Mouse (Mus musculus): ENCODE measurements at regions not wholly inside any gene's neighbourhood (a gene's known extent, or its start where the extent isn't known, plus 50 kb on each side); places are given as distances from the start of the nearest gene placed in this dataset.
A peak's percentile ranks its signal among the peaks of the same experiment; 100 is the strongest.

GRCm38 (mm10) chr14:47795062-47795461 lies 146.8 kb downstream of the Ktn1 start:
- Histone ChIP-seq H3K36me3 (ENCODE audit: insufficient read depth) (no peaks in the 10 kb centered on the region), H3K27me3 (ENCODE audit: insufficient read depth, low read length) (no peaks in the 10 kb centered on the region), H3K27ac (ENCODE audit: low read depth, low read length) (no peak overlapping the region), H3K4me1 (ENCODE audit: insufficient read depth) (no peaks in the 10 kb centered on the region), H3K9me3 (ENCODE audit: low read length) (no peaks in the 10 kb centered on the region), H3K4me3 (ENCODE audit: low read depth, low read length) (no peak overlapping the region), H3K4me2 (ENCODE audit: low read depth) (no peak overlapping the region), H3K9ac (no peak overlapping the region)
- TF ChIP-seq CTCF (IDR thresholded peaks at IDR 0.05; ENCODE audit: low read depth), result no peak
- WGBS, result 90% methylated on average over 4 of the region's 4 CpGs
- ATAC-seq, result no peak
- DNase-seq, result no peak

- TF ChIP-seq CTCF (IDR thresholded peaks at IDR 0.05; ENCODE audit: low read depth), result no peak
- Histone ChIP-seq H3K4me1 (ENCODE audit: insufficient read depth) (no peaks in the 10 kb centered on the region), H3K4me3 (ENCODE audit: low read depth, low read length) (no peak overlapping the region), H3K9ac (no peak overlapping the region), H3K27me3 (ENCODE audit: insufficient read depth, low read length) (no peaks in the 10 kb centered on the region), H3K9me3 (ENCODE audit: low read length) (no peaks in the 10 kb centered on the region), H3K4me2 (ENCODE audit: low read depth) (no peak overlapping the region), H3K36me3 (ENCODE audit: insufficient read depth) (no peaks in the 10 kb centered on the region), H3K27ac (ENCODE audit: low read depth, low read length) (no peak overlapping the region)
- WGBS, result 84% methylated on average over 3 of the region's 3 CpGs
- DNase-seq, result no peak
- ATAC-seq, result no peak
Measured at GRCm38 (mm10) chr14:47798203-47798602, 150.0 kb downstream of the Ktn1 start.

- Histone ChIP-seq H3K4me2 (ENCODE audit: low read depth) (no peak overlapping the region), H3K9me3 (ENCODE audit: low read length) (no peaks in the 10 kb centered on the region), H3K27me3 (ENCODE audit: insufficient read depth, low read length) (no peaks in the 10 kb centered on the region), H3K27ac (ENCODE audit: low read depth, low read length) (no peak overlapping the region), H3K4me1 (ENCODE audit: insufficient read depth) (no peaks in the 10 kb centered on the region), H3K36me3 (ENCODE audit: insufficient read depth) (no peaks in the 10 kb centered on the region), H3K4me3 (ENCODE audit: low read depth, low read length) (no peak overlapping the region), H3K9ac (no peak overlapping the region)
- no peak for ATAC-seq
- DNase-seq, result no peak
- TF ChIP-seq CTCF (IDR thresholded peaks at IDR 0.05; ENCODE audit: low read depth), result no peak
- WGBS, result 52% methylated on average over 2 of the region's 2 CpGs
Measured at GRCm38 (mm10) chr14:47799564-47799963, 151.3 kb downstream of the Ktn1 start.

- no peak for TF ChIP-seq CTCF (IDR thresholded peaks at IDR 0.05; ENCODE audit: low read depth)
- ATAC-seq (no peak), DNase-seq (no peak)
- 77% methylated on average over 1 of the region's 1 CpGs for WGBS
- H3K9me3 ChIP-seq (ENCODE audit: low read length), result no peaks in the 10 kb centered on the region
- no peak overlapping the region for H3K27ac ChIP-seq (ENCODE audit: low read depth, low read length)
- no peaks in the 10 kb centered on the region for H3K36me3 ChIP-seq (ENCODE audit: insufficient read depth)
- no peaks in the 10 kb centered on the region for H3K4me1 ChIP-seq (ENCODE audit: insufficient read depth)
- no peak overlapping the region for H3K4me3 ChIP-seq (ENCODE audit: low read depth, low read length)
- no peak overlapping the region for H3K9ac ChIP-seq
- H3K4me2 ChIP-seq (ENCODE audit: low read depth), result no peak overlapping the region
- H3K27me3 ChIP-seq (ENCODE audit: insufficient read depth, low read length), result no peaks in the 10 kb centered on the region
Measured at GRCm38 (mm10) chr14:47805202-47805601, 157.0 kb downstream of the Ktn1 start.

GRCm38 (mm10) chr14:47805771-47806535 lies 157.7 kb downstream of the Ktn1 start:
- Histone ChIP-seq H3K4me1 (ENCODE audit: insufficient read depth) (no peaks in the 10 kb centered on the region), H3K36me3 (ENCODE audit: insufficient read depth) (no peaks in the 10 kb centered on the region), H3K9me3 (ENCODE audit: low read length) (no peaks in the 10 kb centered on the region), H3K9ac (no peak overlapping the region), H3K27me3 (ENCODE audit: insufficient read depth, low read length) (no peaks in the 10 kb centered on the region), H3K4me3 (ENCODE audit: low read depth, low read length) (no peak overlapping the region), H3K4me2 (ENCODE audit: low read depth) (no peak overlapping the region), H3K27ac (ENCODE audit: low read depth, low read length) (no peak overlapping the region)
- TF ChIP-seq CTCF (IDR thresholded peaks at IDR 0.05; ENCODE audit: low read depth), result no peak
- WGBS, result 11% methylated on average over 9 of the region's 9 CpGs
- DNase-seq (peak; percentile 48), ATAC-seq (peak; percentile 81)

- Histone ChIP-seq H3K27me3 (ENCODE audit: insufficient read depth, low read length) (no peaks in the 10 kb centered on the region), H3K36me3 (ENCODE audit: insufficient read depth) (no peaks in the 10 kb centered on the region), H3K9ac (no peak overlapping the region), H3K9me3 (ENCODE audit: low read length) (no peaks in the 10 kb centered on the region), H3K4me2 (ENCODE audit: low read depth) (no peak overlapping the region), H3K27ac (ENCODE audit: low read depth, low read length) (no peak overlapping the region), H3K4me3 (ENCODE audit: low read depth, low read length) (no peak overlapping the region), H3K4me1 (ENCODE audit: insufficient read depth) (no peaks in the 10 kb centered on the region)
- DNase-seq (no peak), ATAC-seq (no peak)
- TF ChIP-seq CTCF (IDR thresholded peaks at IDR 0.05; ENCODE audit: low read depth), result no peak
- WGBS, result 25% methylated on average over 10 of the region's 10 CpGs
Measured at GRCm38 (mm10) chr14:47808097-47808910, 160.1 kb downstream of the Ktn1 start.

- DNase-seq (no peak), ATAC-seq (no peak)
- 81% methylated on average over 3 of the region's 3 CpGs for WGBS
- Histone ChIP-seq H3K9me3 (ENCODE audit: low read length) (no peaks in the 10 kb centered on the region), H3K27ac (ENCODE audit: low read depth, low read length) (no peak overlapping the region), H3K4me3 (ENCODE audit: low read depth, low read length) (no peak overlapping the region), H3K27me3 (ENCODE audit: insufficient read depth, low read length) (no peaks in the 10 kb centered on the region), H3K4me1 (ENCODE audit: insufficient read depth) (no peaks in the 10 kb centered on the region), H3K9ac (no peak overlapping the region), H3K4me2 (ENCODE audit: low read depth) (no peak overlapping the region), H3K36me3 (ENCODE audit: insufficient read depth) (no peaks in the 10 kb centered on the region)
- no peak for TF ChIP-seq CTCF (IDR thresholded peaks at IDR 0.05; ENCODE audit: low read depth)
Measured at GRCm38 (mm10) chr14:47818224-47818623, 170.0 kb downstream of the Ktn1 start.
